In the genomic region with DNA sequence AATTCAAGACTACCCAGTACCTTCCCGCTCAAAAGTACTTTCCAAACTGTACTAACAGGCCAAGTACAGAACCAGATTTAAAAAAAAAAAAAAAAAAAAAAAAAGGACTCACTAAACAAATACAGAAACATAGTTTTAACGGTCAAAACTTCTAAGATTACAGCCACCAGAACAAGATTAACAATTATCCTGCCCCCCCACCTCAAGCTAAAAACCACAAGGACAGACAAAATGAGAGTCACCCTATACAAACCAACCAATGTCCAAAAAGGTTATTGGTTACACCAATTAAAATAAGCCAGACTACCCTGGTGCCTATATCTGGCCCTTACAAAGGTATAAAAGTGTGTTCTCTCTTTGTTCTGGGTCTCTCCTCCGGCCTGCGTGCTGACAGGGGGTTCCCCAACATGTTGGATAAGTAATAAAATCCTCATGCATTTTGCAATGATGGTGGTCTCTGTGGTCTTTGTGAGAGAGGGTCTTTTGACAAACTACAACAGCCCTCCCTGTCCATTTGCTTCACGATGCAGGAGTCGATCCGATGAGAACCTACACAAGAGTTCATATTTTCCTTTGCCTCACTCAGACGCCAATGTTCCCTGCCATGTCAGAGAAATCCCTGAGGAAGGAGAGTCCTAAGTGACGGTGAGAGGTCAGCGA, we compare ENCODE assay signal across 8 mouse cellular contexts. TPM values are rescaled to one million over a fixed set of nuclear protein-coding genes. Genes with fewer than 3 reads are reported as not detected.
DNase-seq lines count a peak whose midpoint lies in the region; ATAC-seq lines count a peak whose summit lies in the region.

No protein-coding gene starts in this region.

- no peak for ATAC-seq in heart, embryonic 12.5 days (ENCODE audit: insufficient number of reproducible peaks, low FRiP score)
- ATAC-seq in forebrain, embryonic 11.5 days (replicated peaks; ENCODE audit: low FRiP score), result 0 out of 2 replicates have a peak, but pooled peaks have one; percentile 5
- no peak for ATAC-seq in liver, embryonic 13.5 days (ENCODE audit: low read depth)
- ATAC-seq in frontal cortex, adult (ENCODE audit: low TSS enrichment), result no peak

- no peak overlapping the region for H3K9ac ChIP-seq in heart, embryonic 12.5 days
- peak overlapping the region; percentile 41; the same call in 1 of the 2 replicates for H3K9ac ChIP-seq in forebrain, embryonic 11.5 days (ENCODE audit: low read length)
- H3K9ac ChIP-seq in liver, embryonic 13.5 days, result peak overlapping the region; percentile 65

- DNase-seq in heart, postnatal 25 days (ENCODE audit: low spot score), result no peak
- DNase-seq in CD4-positive helper T cell, adult 2 months (ENCODE audit: low read depth, low spot score), result peak; percentile 18
- DNase-seq in forebrain, embryonic 11.5 days (ENCODE audit: low spot score), result no peak
- DNase-seq in liver, embryonic 13.5 days, result no peak
- no peak for DNase-seq in thymus, postnatal 14 days
- DNase-seq in gastrocnemius, postnatal 4 days (ENCODE audit: low spot score in 2 of 2), result no peak

- peak overlapping the region; percentile 4; the same call in 1 of the 2 replicates for H3K27ac ChIP-seq in heart, embryonic 12.5 days (ENCODE audit: poor library complexity, severe bottlenecking)
- peak overlapping the region; percentile 95 for H3K27ac ChIP-seq in forebrain, embryonic 11.5 days (ENCODE audit: low read depth, low read length)
- H3K27ac ChIP-seq in liver, embryonic 13.5 days, result peak overlapping the region; percentile 89

- H3K4me1 ChIP-seq in heart, embryonic 12.5 days (replicated peaks), result peaks cover 23% of the 10 kb centered on the region
- H3K4me1 ChIP-seq in forebrain, embryonic 11.5 days (replicated peaks; ENCODE audit: control insufficient read depth, insufficient read depth, low read length), result peaks cover 34% of the 10 kb centered on the region
- peaks cover 88% of the 10 kb centered on the region for H3K4me1 ChIP-seq in liver, embryonic 13.5 days (replicated peaks)

- H3K36me3 ChIP-seq in heart, embryonic 12.5 days, result no peaks in the 10 kb centered on the region
- no peaks in the 10 kb centered on the region for H3K36me3 ChIP-seq in forebrain, embryonic 11.5 days (ENCODE audit: control insufficient read depth, insufficient read depth, low read length)
- H3K36me3 ChIP-seq in liver, embryonic 13.5 days, result peaks cover 4% of the 10 kb centered on the region; the same call in 1 of the 2 replicates

- no peaks in the 10 kb centered on the region for H3K9me3 ChIP-seq in heart, embryonic 12.5 days (replicated peaks)
- no peaks in the 10 kb centered on the region; the same call in 1 of the 2 replicates for H3K9me3 ChIP-seq in forebrain, embryonic 11.5 days (ENCODE audit: control insufficient read depth, low read length)
- no peaks in the 10 kb centered on the region for H3K9me3 ChIP-seq in liver, embryonic 13.5 days (replicated peaks)

- H3K4me3 ChIP-seq in heart, embryonic 12.5 days, result no peak overlapping the region
- H3K4me3 ChIP-seq in forebrain, embryonic 11.5 days (ENCODE audit: low read depth, low read length), result no peak overlapping the region
- no peak overlapping the region for H3K4me3 ChIP-seq in liver, embryonic 13.5 days (replicated peaks)

- WGBS in heart, embryonic 12.5 days, result 83% methylated on average over 10 of the region's 10 CpGs
- 24% methylated on average over 10 of the region's 10 CpGs for whole genome bisulfite sequencing in forebrain, embryonic 11.5 days
- 56% methylated on average over 10 of the region's 10 CpGs for WGBS in liver, embryonic 13.5 days (ENCODE audit: insufficient replicate concordance)

- no peak overlapping the region for H3K4me2 ChIP-seq in heart, embryonic 12.5 days
- peak overlapping the region; percentile 24 for H3K4me2 ChIP-seq in forebrain, embryonic 11.5 days (ENCODE audit: low read depth, low read length, severe bottlenecking)
- peak overlapping the region; percentile 71 for H3K4me2 ChIP-seq in liver, embryonic 13.5 days

- H3K27me3 ChIP-seq in heart, embryonic 12.5 days (replicated peaks), result no peaks in the 10 kb centered on the region
- no peaks in the 10 kb centered on the region for H3K27me3 ChIP-seq in forebrain, embryonic 11.5 days (ENCODE audit: control insufficient read depth, insufficient read depth, low read length)
- H3K27me3 ChIP-seq in liver, embryonic 13.5 days, result no peaks in the 10 kb centered on the region

- intact Hi-C loops in heart, postnatal 25 days (cut with DNase I), result no loop called here

RNA-seq across cellular contexts. Expression of gene Pitpnc1, which starts 54.5 kb away (rescaled TPM):
- 7.9 and 8.2 TPM in 2 replicates for polyA plus RNA-seq in heart, embryonic 12.5 days (2016; fragmentation: Nextera tagmentation; extraction: Ambion mirVana)
- 10 to 100 TPM; 65.1 to 72.6 TPM for total RNA-seq in heart, postnatal 25 days (2021)
- 34.2 and 35.7 TPM in 2 replicates for polyA plus RNA-seq in forebrain, embryonic 11.5 days (2014; fragmentation: Nextera tagmentation; extraction: Ambion mirVana)
- 7.4 and 8.3 TPM in 2 replicates for polyA plus RNA-seq in liver, embryonic 13.5 days (2015; fragmentation: Nextera tagmentation; extraction: Ambion mirVana)
- 10 to 100 TPM; 53.0 to 58.2 TPM for total RNA-seq in gastrocnemius, postnatal 4 days (2021)

Comparison
In these comparisons a context has a peak if more than half of its experiments do, and no peak if none do; other contexts are left out.
1. H3K27ac ChIP-seq: peak in every context shown above with its lines; median percentile 95 in forebrain, embryonic 11.5 days; 89 in liver, embryonic 13.5 days; 4 in heart, embryonic 12.5 days.